Mouse (Mus musculus) testis, postnatal 14 days (tissue): ENCODE measurements around the gene Gm15080.
"Not testable (repeated sequence)": the region's sequence is repeated elsewhere in the genome, so short reads cannot be mapped to it uniquely, and the experiment has no call there.

ENCODE experiments used
- DNase-seq: peaks from one replicate; pipeline ENCODE4 v3.0.0; 2021; ENCODE audit warnings: low spot score

Gene Gm15080

DNA sequence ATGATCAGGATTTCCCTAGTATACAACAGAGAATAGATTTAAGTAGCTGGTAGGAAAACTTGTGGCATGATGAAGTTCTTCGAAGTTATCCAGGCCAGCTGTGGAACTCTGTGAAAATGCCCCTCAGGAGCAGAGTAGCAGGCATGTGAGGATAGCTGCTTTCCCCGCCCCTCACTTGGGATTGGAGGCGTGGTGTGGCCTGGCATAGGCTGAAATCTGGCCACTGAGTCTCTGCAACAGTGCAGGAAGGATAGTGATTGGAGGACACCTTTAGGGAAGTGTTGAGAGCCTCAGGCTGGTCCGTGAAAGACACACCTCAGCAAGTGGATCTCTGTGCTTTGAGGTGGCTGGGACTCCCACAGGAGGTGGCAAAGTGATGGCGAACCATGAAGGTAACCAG is at the start of gene Gm15080:
TSS of gene Gm15080 (plus strand) at position 301 of the 400 bp plus-strand sequence.
- DNase-seq: not testable (repeated sequence)
